Mouse (Mus musculus): Measurements from ENCODE around the gene Pex19.

Pex19 gene

DNA sequence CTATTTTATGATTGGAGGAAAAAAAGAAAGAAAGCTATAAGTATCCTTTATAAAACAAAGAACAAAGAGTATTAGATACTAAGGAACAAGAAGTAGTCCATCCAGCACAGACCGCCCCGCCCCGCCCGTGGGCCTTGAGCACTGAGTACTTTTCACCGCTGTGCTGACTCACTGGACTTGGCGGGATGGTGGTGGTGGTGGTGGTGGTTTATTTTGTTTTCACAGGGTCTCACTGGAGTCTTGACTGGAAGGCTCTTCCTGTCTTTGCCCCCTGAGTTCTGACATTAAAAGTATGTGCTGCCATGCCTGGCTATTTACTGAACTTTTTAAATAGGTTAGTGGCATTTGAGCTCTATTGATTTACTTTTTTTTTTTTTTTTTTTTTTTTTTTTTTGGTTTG is 56.5 kb downstream of the Pex19 start:
- DNase-seq (ENCODE audit: low read depth, low spot score), result peak; percentile 47

DNA sequence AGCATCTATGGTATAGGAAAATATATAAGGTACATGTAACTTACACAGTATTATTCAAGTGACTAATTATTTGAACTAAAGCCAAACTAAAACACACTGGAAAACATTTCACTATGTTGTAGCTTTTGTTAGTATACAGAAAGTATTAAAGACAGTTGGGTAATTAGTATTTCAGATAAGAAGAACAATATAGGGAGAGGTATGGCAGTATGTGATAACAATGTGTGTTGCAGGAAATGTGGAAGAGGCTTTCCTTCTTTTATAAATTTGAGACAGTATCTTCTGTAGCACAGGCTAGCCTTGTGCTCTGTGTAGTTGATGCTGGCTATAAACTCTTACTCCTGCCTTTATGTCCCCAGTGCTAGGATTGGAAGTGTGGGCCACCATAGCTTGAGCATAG is 57.4 kb downstream of the Pex19 start:
- no peak for DNase-seq (ENCODE audit: low read depth, low spot score)
